Mouse (Mus musculus): ENCODE measurements around the gene Tmbim7.

Gene Tmbim7

DNA sequence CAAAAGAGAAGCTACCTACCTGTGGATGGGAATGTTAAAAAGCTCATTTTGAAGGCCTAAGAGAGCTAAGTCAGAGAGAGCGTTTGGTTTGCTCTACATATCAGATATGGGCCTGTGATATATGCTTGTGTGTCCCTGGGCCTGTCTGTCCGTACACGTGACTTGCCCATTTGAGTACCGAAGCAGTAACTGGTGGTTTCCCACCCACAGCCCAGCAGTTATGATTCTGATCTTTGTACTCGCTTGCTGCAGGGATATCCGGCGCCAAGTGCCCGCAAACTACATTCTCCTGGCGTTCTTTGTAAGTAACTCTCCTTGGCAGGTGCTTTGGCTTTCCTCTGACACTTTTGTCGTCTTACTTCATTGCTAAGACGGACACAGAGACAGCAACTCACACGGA, 15.6 kb downstream of the Tmbim7 start:
- no peak for DNase-seq (ENCODE audit: low spot score)

DNA sequence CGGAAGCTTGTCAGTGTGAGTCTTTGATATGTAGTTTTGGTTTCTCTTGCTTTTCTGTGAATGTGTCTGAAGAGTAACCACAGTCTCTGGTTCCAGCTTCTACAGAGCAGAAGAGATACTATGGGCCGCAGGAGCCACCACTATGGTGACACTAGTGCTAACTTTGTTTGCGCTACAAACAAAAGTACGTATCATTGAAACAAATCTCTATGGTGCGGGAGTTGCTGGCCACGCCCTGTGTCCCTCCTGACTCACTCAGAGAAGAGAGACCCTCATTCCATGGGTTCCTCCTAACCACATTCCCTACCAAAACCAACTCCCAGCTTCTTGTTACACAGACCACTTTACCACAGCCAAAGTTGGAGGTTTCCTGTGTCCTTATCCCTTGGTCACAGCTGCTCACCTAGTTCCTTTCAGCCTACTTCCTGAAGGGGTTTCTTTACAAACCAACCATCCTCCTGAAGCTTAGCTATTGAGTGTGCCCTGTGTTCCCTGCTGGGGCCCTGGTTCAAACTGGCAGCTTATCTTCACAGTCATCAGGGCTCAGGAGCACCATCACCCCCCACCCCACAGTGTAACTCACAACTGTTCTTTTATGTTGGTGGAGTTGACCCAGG, 19.1 kb downstream of the Tmbim7 start:
- no peak for DNase-seq (ENCODE audit: low spot score)

DNA sequence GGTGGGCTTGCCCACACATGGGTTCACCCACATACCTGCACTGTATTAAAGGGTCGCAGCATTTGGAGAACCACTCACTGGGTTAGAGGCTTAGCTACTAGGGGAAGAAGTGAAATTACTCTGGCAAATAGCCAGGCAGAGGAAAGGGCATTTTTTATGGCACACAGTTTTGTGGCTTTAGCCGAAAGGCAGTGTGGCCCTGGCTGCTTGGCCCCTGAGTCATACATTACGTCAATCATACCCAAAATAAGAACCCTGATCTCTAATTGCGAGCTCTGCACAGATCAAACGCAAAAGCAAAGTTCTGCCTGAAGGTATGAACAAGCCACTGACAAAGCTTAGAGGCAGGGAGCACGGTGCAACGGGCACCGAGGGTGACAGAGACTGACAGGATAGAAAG, 37.3 kb downstream of the Tmbim7 start:
- DNase-seq (ENCODE audit: low spot score), result no peak

DNA sequence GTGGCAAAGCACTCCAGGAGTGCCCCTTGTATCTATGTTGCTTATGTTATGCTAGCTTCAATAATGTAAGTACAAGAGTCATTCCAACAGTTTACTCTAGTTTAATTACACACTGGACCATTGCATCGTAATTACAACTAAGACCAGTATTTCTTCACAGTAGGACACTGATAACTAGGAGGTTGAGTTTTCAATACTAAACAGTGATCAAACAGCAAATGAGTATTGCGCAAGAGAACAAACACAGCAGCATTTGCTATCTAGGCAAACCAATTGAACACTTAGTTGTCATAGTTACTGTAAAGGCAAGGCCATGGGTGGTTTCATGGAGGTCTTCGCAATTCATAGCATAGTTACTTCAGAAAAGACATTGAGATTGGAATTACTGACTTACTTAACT, 40.3 kb downstream of the Tmbim7 start:
- DNase-seq (ENCODE audit: low spot score), result no peak

DNA sequence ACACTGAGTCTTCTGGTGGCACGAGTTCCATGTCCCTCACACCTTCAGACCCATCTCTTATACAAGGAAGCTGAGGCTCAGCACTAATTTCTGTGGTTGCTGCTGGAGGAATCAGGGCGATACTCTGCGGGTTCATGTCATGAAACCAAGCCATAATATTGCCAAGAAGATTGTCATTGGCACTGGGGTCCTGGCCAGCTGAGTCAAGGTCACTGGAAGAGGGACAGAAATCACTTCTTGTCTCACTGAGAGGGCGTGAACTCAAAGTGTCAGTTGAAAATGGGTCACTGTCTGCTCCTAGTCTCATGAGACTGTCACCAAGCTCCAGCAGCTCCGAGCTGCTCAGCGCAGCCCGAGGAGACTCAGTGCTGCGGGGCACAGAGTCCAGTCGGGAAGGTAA, 42.0 kb downstream of the Tmbim7 start:
- no peak for DNase-seq (ENCODE audit: low spot score)

DNA sequence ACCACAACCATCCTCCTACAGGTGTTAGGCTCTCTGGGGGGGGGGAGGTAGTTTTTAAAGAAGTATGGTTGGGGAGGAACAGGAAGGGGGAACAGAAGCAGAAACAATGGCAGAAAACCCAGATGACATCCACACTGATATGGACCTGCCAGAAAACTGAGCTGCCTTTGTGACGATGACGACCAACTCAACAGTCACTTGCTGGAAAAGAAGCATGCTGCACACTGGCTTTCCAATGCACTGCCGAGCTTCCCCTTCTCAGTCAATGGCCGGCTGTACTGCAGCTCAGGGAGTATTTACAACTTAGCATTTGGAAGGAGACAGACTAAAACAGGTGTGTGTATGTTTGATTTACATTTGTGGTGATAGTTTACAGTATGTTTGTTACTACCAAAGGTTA, 44.2 kb downstream of the Tmbim7 start:
- no peak for DNase-seq (ENCODE audit: low spot score)

DNA sequence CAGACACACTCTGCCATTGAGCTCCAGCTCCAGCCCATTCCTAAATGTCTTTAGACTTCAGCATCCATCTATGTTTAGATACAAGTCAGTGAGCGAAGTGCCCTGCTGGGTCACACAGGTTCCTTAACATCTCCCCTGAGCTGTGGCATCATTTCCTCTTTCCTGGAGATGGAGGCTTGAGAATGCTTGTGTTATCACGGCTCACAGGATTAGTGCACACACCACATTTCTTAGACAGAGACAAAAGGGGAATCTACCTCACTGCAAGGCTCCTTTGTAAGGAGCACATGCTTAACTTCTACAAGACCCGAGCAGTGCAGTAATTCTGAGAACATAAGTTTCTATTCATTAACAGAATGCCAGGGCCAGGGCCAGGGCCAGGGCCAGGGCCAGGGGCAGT, 45.0 kb downstream of the Tmbim7 start:
- DNase-seq (ENCODE audit: low spot score), result no peak

DNA sequence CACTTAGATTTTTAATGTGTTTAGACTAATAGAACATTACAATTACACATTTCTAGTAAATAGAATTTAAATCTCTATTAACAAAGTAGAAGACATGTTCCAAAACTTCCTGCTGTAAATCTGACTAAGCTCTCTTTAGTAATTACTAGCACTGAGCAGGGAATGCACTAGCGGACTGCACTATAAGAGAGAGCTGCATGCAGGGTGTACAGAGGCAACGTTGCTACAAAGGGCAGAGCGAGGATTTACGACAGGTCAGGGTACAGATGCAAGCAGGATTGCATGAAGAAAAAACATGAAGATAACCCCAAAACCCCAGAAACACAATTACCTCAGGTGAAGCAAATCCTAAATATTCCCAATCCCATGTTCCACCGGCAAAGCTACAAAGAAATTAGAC, 49.0 kb downstream of the Tmbim7 start:
- no peak for DNase-seq (ENCODE audit: low spot score)

DNA sequence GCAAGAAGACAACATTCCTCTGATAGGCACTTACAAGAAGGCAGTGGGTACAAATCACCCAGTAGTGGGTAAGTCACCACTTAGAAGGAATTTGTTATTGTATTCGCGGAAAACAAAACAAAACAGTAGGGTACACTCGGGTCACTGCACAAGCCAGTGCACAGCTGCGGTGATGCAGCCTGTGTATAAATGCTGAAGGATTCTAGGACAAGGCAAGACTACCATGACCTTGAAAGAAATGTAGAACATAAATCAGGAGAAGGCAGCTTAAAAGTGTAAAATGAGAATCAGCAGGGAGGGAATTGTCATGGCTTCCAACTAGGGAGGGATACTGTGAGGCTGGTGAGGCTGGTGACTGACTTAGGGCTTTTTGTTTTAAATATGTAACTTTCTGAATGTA, 51.2 kb downstream of the Tmbim7 start:
- no peak for DNase-seq (ENCODE audit: low spot score)

DNA sequence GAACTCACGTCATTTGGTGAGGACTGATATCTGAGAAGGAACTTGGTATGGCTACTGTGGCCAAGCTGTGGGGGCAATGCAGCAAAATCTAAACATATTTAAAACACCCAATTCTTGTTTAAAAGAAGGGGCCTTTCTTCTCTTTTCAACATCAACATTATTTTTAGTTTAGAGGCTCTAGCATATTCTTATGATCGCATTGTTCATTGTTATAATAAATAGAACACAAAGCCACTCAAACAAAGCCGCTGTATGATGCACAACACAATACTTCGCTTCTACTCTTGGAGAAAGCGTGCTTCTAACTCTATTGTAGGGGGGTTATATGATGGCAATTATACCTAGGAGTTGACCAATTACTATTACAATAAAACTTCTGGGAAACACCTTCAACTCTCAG, 64.8 kb downstream of the Tmbim7 start:
- no peak for DNase-seq (ENCODE audit: low spot score)

DNA sequence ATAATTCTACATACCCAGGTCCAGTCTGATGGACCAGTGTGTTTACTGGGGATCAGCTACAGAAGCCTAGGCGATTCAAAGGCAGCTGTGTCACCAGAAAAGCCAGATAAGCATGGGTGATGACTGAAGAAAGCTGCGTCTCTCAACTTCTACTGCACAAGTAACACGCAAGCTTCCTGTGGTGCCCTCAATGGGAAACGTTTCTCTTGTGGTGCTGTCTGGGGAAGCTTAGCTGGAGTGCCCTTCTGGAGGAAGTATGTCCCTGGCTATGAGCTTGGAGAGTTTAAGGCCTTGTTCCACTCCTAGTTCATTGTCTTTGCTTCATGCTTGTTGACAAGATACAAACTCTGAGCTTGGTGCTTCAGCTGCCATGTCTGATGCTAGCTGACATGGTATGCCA, 68.4 kb downstream of the Tmbim7 start:
- no peak for DNase-seq (ENCODE audit: low spot score)

DNA sequence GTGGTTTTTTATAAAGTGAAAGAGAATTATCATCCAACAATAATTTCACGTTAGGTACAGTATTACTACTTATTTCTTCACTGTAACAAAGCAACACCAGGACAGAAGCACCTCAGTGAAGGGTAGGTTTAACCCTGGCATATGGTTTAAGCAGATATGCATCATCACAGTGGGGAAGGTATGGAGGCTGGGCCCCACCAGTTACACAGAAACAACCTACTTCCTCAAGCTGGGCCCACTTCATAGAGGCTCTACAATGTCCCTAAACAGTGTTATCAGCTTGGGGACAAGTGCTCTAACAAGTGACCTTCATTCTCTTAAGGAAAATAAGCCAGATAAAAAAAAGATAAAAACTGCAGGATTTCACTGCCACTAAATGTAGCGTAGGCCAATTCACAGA, 71.9 kb downstream of the Tmbim7 start:
- no peak for DNase-seq (ENCODE audit: low spot score)

DNA sequence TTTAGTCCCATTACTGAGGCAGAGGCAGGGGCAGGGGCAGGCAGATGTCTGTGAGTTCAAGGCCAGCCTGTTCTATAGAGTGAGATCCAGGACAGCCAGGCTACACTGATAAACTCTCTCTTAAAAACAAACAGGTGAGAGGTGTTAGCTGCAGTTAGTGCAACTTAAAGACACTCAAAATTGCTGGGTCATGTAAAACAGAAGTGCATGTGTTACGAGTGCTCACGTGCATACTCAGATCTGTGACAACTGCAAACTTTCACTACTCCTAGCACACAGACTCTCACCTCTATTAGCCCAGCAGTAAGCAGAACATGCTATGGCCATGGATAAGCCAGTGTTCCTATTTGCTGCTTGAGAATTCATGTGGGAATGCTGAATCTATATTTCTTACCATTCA, 72.4 kb downstream of the Tmbim7 start:
- DNase-seq (ENCODE audit: low spot score), result no peak

DNA sequence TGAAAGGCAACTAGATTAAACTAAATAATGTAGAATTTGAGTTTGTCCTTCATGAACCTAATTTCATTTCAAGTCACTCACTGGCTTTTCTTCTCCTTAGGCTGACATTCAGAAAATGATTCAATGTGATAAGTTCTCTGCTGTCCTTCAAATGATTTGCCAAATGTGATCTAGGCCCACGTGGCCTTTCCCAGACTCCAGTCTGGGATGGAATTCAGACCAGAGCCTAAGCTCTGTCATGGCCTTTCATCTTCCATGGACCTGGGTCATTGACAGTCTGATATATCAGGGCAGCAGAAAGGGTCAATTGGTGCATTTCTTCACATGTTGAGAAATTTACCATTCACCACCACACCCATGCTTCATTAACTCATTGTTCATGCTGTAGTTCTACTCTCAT, 74.5 kb downstream of the Tmbim7 start:
- DNase-seq (ENCODE audit: low spot score), result no peak

DNA sequence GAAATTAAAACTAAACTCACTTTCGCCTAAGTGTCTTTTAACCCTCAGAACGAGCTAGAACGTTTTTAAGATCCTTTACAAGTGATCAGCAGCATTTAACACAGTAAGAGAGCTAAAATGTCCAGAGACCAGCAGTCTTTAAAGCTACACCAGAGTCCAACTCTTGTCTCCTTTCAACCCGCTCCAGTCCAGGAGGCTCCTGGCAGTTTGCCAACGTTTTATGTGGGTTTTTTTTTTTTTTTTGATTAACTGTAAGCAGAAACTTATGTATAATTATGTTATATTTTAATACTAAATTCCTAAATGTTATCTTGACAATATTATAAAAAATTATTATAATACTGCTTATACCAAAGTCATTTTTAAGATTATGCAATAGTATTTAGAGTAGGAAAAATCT, 77.8 kb downstream of the Tmbim7 start:
- DNase-seq (ENCODE audit: low spot score), result no peak

All from spleen, adult 12 weeks (tissue).